Comparison of ENCODE assay signal across 14 mouse cellular contexts in the genomic region with DNA sequence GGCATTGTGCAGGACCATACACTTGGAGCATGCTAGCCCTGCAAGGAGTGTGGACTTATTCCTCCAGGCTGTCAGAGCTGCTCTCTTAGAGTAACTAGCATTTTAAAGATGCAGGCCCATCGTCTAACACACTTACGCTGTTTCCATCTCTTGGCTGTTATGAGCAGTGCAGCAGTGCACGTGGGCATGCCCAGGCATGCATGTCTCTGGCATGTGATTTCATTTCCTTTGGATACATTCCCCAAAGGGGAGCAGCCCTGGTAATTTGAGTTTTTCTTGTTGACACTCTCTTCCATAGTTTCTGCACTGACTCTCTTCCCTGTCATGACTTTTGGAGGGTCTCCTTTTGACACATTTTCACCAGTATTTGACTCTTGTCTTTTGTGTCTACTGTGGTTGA. TPM values are rescaled to one million over a fixed set of nuclear protein-coding genes. Genes with fewer than 3 reads are reported as not detected.
DNase-seq lines count a peak whose midpoint lies in the region; ATAC-seq lines count a peak whose summit lies in the region.
"Had no signal": no experiment of that assay in that cellular context is flagged by ENCODE, and none has a peak within 500 bp of the region (broad histone marks: within the 10 kb centered on the region; RNA-seq: fewer than 3 reads in every experiment).

No protein-coding gene starts in this region.

- H3K9ac ChIP-seq in forebrain, embryonic 15.5 days (replicated peaks): no peak overlapping the region
- H3K9ac ChIP-seq: hindbrain, embryonic 13.5 days; liver, embryonic 13.5 days had no signal

- H3K27me3 ChIP-seq in forebrain, embryonic 15.5 days: no peaks in the 10 kb centered on the region
- H3K27me3 ChIP-seq: hindbrain, embryonic 13.5 days; liver, embryonic 13.5 days; Patski had no signal

- ATAC-seq in forebrain, embryonic 15.5 days (replicated peaks): peak; percentile 46
- ATAC-seq: Patski had no signal

- 73% methylated on average over 3 of the region's 3 CpGs for WGBS in forebrain, embryonic 15.5 days

- no peaks in the 10 kb centered on the region for H3K36me3 ChIP-seq in forebrain, embryonic 15.5 days
- H3K36me3 ChIP-seq: hindbrain, embryonic 13.5 days; liver, embryonic 13.5 days had no signal

- H3K4me2 ChIP-seq in forebrain, embryonic 15.5 days (replicated peaks): no peak overlapping the region
- H3K4me2 ChIP-seq: hindbrain, embryonic 13.5 days; liver, embryonic 13.5 days had no signal

- peak overlapping the region; percentile 42 for H3K27ac ChIP-seq in forebrain, embryonic 15.5 days (replicated peaks)
- H3K27ac ChIP-seq: hindbrain, embryonic 13.5 days; liver, embryonic 13.5 days had no signal

- H3K9me3 ChIP-seq in forebrain, embryonic 15.5 days: no peaks in the 10 kb centered on the region
- H3K9me3 ChIP-seq: hindbrain, embryonic 13.5 days; liver, embryonic 13.5 days had no signal

- peak; percentile 12 for DNase-seq in kidney, adult 11 months
- no peak for DNase-seq in kidney, postnatal 10 days
- DNase-seq in urinary bladder, postnatal 14 days (ENCODE audit: low spot score): peak; percentile 56
- DNase-seq in urinary bladder, adult 2 months (ENCODE audit: low spot score): no peak
- no peak for DNase-seq in gastrocnemius, postnatal 4 days (ENCODE audit: low spot score in 2 of 2)
- no peak for DNase-seq in gastrocnemius, postnatal 25 days
- DNase-seq: adrenal gland, adult 8-10 months; cerebellum, postnatal 10 days; kidney, postnatal 25 days; liver, embryonic 13.5 days; thymus, adult 2 months had no signal

- H3K4me1 ChIP-seq in forebrain, embryonic 15.5 days: peaks cover 17% of the 10 kb centered on the region

- no peak overlapping the region for H3K4me3 ChIP-seq in forebrain, embryonic 15.5 days
- H3K4me3 ChIP-seq: hindbrain, embryonic 13.5 days; liver, embryonic 13.5 days had no signal

RNA-seq across cellular contexts. Expression of gene Sh3bgrl2, which starts 20.8 kb away (rescaled TPM):
- 53.1 and 53.3 TPM in 2 replicates for polyA plus RNA-seq in urinary bladder, adult 2 months (2012; rRNA removed)
- polyA plus RNA-seq in forebrain, embryonic 15.5 days (2015; fragmentation: Nextera tagmentation; extraction: Ambion mirVana): 21.4 and 21.7 TPM in 2 replicates
- 1 to 10 TPM; 3.0 TPM for total RNA-seq in gastrocnemius, postnatal 4 days (2021)
- 1 to 10 TPM; 1.4 to 1.9 TPM for total RNA-seq in gastrocnemius, postnatal 25 days (2021)

Comparison
In these comparisons a context has a peak if more than half of its experiments do, and no peak if none do; other contexts are left out.
1. DNase-seq: peak in kidney, adult 11 months (single experiment) and urinary bladder, postnatal 14 days (single experiment); none in kidney, postnatal 10 days (single experiment), urinary bladder, adult 2 months (single experiment), gastrocnemius, postnatal 4 days (0 of 2) and gastrocnemius, postnatal 25 days (single experiment).